Mouse (Mus musculus) natural killer cell, adult 2 months (primary cell): ENCODE measurements around the gene Lyrm7.

Source experiments
- DNase-seq, 2 experiments: peaks; one replicate each; pipeline ENCODE4 v3.0.0; 2022; ENCODE audit warnings: low spot score in 2 of 2

Lyrm7 gene

GRCm38 (mm10) chr11:54801791-54802558 lies 58.7 kb downstream of the Lyrm7 start:
- peak; percentile 79 to 82 for DNase-seq

GRCm38 (mm10) chr11:54796551-54796950 lies 64.2 kb downstream of the Lyrm7 start:
- DNase-seq: no peak

DNA sequence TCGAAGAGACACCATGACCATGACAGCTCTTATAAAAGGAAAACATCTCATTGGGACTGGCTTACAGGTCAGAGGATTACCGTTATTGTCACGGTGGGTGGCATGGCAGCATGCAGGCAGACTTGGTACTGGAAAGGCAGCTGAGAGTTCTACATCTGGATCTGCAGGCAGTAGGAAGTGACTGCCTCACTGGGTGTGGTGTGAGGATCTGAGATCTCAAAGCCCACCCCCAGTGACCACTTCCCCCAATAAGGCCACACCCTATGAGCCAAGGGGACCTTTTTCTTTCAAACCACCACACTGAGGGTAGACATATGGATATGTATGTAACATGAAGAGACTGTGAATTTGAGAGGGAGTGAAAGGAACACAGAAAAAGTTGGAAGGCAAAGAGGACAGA lies 66.0 kb downstream of the Lyrm7 start:
- no peak for DNase-seq

DNA sequence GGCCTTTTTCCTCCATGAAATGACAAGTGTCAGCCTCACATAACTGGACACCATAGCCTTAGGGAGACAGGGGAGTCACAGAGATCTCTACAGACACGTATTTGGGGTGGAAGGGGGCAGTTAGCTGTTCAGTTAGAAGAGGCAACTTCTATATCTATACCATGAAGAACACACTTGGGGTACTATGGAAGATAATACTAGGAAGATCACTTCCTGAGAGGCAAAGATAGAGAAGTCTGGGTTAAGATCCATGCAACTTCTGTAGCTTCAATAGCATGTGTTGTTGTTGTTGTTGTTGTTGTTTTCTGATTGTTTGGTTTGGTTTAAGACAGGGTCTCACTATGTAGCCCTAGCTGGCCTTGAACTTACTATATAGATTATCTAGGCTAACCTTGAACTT lies 67.5 kb downstream of the Lyrm7 start:
- no peak for DNase-seq

GRCm38 (mm10) chr11:54791458-54791857 lies 69.3 kb downstream of the Lyrm7 start:
- no peak for DNase-seq

DNA sequence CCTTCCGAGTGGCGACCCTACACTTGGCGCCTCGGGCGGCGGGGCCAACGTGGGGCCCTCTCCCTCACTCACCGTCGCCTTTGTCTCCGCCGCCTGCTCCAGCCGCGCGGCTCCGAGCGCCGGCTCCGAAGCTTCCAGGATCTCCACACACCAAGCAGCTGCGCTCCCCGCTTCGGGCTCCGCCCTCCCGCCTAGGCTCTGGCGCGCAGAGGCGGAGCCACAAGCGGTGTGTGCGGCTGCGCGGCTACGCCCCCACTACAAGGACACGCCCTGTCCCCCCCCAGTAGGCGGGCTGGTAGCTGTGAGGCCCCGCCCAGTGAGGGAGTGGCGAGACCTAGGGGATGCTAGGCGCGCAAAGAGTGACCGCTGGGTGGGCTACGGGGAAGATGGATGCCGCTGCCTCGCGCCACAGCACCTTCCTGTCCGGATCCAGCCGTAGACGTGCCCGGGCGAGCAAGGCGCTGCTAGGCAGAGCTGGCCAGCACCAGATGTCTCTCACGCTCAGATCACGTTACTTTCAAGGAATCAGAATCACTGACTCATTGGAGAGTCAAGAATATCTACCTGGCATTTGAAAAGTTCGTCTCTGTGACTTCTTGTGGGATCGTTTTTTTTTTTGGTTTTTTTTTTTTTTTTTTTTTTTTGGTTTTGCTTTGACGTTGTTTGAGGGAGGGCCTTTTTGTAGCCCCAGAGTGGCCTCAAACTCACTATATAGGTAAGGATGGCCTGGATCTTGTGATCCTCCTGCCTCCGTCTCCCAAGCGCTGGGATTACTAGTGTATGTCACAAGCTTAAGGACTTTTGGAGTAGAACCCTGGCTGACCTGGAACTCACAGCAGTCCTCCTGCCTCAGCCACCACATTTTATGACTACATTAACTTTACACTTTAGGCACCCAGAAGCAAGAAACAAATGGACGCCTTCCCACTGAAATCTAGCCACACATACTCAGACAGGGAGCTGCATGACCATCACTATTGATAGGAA lies 72.9 kb downstream of the Lyrm7 start, which contains the start of gene Cdc42se2:
TSS of gene Cdc42se2 (minus strand) at position 188 of the 987 bp plus-strand sequence.
- peak; percentile 95 to 96 for DNase-seq

- peak; percentile 52 to 60 for DNase-seq
Measured at GRCm38 (mm10) chr11:54786858-54787487, 73.7 kb downstream of the Lyrm7 start.

DNA sequence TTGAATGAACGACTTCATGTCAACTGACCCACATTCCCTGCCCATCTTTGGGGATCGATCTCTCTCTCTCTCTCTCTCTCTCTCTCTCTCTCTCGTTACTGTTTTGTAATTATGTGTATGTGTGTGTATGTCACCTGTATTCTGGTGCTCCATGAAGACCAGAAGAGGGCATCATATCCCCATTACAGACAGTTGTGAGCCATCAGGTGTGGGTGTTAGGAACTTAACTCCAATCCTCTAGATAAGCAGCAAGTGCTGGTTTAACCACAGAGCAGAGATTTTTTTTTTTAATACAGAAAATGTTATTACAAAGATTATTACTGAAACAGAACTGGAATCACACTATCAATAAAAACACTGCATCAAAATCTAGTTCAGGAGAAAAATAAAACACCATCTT lies 75.2 kb downstream of the Lyrm7 start:
- DNase-seq: no peak

DNA sequence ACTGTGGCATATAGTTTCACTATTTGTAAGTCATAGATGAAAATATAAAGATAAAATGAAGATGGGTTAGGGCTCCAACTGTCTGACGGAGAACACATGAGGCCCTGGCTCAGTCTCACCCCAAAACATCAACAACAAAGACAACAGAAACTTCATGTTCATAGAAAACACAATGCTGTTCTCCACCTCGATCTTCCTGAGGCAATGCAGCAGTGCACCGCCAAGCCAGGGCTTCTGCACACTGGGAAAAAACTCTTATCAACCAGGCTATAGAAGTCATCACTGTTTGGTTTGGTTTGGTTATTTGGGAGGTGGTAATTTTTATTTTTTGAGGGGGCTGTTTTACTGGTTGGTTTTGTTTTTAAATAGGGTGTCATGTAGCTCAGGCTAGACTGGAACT lies 76.3 kb downstream of the Lyrm7 start:
- no peak for DNase-seq

- DNase-seq: no peak
Measured at GRCm38 (mm10) chr11:54782253-54782652, 78.5 kb downstream of the Lyrm7 start.

DNA sequence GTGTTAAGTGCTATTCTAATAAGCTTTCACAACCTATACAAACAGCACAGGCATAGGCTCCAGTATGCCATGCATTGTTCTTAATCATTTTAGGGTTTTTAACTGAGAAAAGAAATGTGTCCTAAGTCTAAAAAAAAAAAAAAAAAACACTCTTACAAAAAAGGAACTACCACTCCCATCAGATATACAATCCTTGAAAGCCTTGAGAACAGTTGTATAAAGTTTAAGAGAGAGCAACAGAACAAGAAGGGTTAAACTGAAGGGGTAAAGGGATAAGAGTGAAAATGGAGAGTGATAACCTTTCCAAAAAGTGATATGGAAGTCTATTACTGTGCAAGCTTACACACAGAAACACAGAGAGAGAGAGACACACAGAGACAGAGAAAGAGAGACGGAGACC lies 80.8 kb downstream of the Lyrm7 start:
- DNase-seq: no peak

GRCm38 (mm10) chr11:54778131-54778844 lies 82.4 kb downstream of the Lyrm7 start:
- DNase-seq: no peak

DNA sequence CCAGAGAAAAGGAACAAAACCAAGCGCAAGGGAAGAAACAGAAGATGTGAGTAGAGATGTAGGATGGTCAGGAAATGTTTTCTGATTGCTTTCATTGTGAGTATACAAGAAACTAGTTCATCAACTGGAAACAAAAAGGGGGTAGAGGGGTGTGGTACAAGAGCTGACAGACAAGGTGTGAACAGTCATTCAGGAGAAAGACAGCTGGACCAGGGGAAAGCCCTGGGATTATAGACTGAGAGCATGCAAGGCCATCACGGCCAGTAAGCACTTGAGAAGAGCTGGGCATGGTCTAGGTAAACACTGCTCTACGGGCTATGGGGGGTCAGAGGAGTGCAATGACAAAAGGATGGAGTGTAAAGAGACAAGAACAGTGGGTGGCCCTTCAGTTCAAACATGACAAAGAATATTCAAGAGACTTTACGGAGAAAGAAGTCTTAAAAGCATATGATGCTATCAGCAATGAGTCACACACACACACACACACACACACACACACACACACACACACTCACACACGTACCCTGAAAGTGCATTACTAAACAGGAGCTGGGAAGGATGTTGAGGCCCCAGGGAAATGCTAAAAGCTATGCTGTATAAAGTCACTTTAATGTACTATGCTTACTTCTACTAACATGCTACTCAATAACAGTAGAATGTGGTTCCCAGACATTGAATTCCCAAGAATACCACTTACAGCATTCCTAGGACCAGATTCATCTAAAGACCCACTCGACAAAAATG lies 83.2 kb downstream of the Lyrm7 start:
- DNase-seq: no peak
